Mouse (Mus musculus): ENCODE results near the gene Barx2. TPM values are rescaled to one million over a fixed set of nuclear protein-coding genes. Genes with fewer than 3 reads are reported as not detected.

Gene Barx2
- not detected for total RNA-seq (2023)

DNA sequence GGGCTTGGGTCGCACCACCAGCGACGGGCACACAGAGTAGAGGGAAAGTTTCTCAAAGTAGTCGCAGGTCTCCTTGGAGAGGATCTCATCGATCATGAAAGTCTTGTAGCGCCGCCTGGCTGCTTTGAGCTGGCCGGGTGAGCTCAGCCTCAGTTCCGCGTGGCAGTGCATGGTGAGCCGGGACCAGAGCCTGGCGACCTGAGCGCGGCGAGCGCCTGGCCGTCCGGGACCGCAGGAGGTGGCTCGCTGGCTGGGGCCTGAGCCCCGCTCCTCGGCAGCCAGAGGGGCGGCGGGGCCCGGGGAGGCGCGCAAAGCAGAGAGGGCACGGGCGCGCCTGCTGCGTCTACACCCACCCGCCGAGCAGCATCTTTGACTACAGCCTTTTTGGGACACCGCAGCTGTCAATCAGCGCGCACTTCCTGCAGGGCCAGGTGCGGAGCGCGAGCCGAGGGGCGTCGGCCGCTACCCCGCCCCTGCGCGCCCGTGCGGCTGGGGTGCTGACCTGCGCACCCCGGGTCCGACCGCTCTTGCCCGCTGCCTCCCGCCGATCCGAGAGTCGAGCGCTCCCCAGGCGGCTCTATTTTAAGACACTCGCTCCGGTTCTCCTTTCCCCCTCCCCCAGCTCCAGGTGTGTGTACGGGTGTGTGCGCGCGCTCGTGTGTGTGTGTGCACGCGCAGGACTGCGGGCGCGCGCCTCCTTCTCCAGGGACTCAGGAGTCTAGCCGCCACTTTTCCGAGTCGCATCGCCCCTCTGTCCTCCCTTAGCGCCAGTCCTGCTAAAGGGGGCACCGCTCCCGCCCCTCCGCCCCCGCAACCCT, at the start of gene Barx2:
Gene Barx2, minus strand, starts transcription at position 542 of the 818 bp plus-strand sequence.

Other genes starting within 250 kb of the Barx2 start
- under 1 TPM; 0.50 to 0.84 TPM for gene Arhgap32, start 202.7 kb upstream of the Barx2 start, total RNA-seq (2023)

Data from B cell, adult 67 days (primary cell).